Comparison of ENCODE assay signal across 8 mouse cellular contexts in the genomic region with DNA sequence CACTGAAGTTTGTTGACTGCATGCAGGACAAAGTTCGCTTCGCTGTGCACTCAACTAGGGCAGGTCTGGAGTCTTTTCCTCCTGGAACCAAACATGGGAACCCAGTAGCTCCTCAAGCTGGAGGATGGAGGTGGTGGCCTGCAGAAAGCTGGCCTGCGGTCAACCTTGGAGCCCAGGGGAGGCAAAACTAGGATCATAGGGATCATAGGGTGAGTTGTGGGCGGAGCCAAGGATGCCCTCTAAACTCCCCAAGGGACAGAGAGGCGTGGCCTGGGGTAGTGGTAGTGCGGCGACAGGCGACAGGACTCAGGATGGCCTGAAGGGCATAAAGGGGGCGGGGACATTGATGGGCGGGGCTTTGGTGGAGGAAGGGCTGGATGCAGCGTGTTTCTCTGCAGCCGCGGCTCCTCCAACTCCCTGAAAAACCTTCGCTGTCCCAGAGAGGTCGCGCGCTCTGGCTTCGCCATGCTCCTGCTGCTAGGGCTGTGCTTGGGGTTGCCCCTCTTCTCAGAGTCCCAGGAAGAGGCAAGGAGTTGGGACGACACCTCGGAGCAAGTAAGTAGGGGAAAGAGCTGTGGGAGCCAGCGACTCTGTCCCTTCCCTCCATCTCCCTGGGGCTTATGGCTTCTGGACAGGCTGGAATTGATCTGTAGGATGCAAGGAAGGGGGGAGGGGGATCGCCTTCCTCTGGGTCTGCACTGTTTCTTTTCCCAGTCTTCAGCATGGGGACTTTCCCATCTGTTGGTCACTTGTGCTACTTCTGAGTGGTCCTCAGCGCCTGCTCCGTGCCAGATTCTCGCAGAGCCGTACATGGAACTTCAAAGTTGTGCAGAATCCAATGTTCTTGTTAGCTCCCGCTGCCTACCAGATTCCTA. TPM values are rescaled to one million over a fixed set of nuclear protein-coding genes. Genes with fewer than 3 reads are reported as not detected.
A peak's percentile ranks its signal among the peaks of the same experiment; 100 is the strongest.
DNase-seq lines count a peak whose midpoint lies in the region; ATAC-seq and TF ChIP-seq lines count a peak whose summit lies in the region.

Gene Itih5, plus strand, starts transcription at position 371 of the 875 bp plus-strand sequence.

- DNase-seq in CH12.LX (ENCODE audit: extremely low read depth): peak; percentile 59
- peak; percentile 81 for DNase-seq in adrenal gland, postnatal 10 days
- peak; percentile 79 for DNase-seq in hindbrain, embryonic 10.5 days (ENCODE audit: low spot score)
- no peak for DNase-seq in layer of hippocampus, postnatal 25 days (ENCODE audit: extremely low spot score in 1 of 2, low spot score in 1 of 2)
- peak; percentile 67 for DNase-seq in lung, postnatal 36 days
- DNase-seq in spleen, adult 12 weeks (ENCODE audit: low spot score): peak; percentile 21
- no peak for DNase-seq in frontal cortex, postnatal 36 days (ENCODE audit: low spot score in 2 of 2)

- dilution Hi-C loops in CH12.LX (cut with MboI; ENCODE audit: extremely low pct_ligation_motif_present, extremely low pct_unique_long_range_greater_than_20kb, low sequenced_read_pairs): no loop called here

- no peaks in the 10 kb centered on the region for H3K36me3 ChIP-seq in CH12.LX (replicated peaks in 1 of 2; ENCODE audit: control insufficient read depth in 1 of 2, insufficient read depth in 1 of 2, low read length in 1 of 2)
- H3K36me3 ChIP-seq in forebrain, embryonic 13.5 days (ENCODE audit: poor library complexity, severe bottlenecking): no peaks in the 10 kb centered on the region
- H3K36me3 ChIP-seq in hindbrain, embryonic 10.5 days: no peaks in the 10 kb centered on the region

- H3K9ac ChIP-seq in CH12.LX (ENCODE audit: insufficient read depth, low read depth): no peak within 1 kb of the TSS
- H3K9ac ChIP-seq in forebrain, embryonic 13.5 days: peak within 1 kb of the TSS; percentile 55

- TF ChIP-seq POLR2A in CH12.LX (IDR thresholded peaks at IDR 0.05; ENCODE audit: low read depth, low read length): no peak

- no peak for TF ChIP-seq EP300 in CH12.LX (IDR thresholded peaks at IDR 0.05; ENCODE audit: low read length)

- H3K4me2 ChIP-seq in CH12.LX (ENCODE audit: insufficient read depth, low read depth, poor library complexity, severe bottlenecking): peak within 1 kb of the TSS; percentile 52
- peak within 1 kb of the TSS; percentile 80 for H3K4me2 ChIP-seq in forebrain, embryonic 13.5 days

- no peak for TF ChIP-seq RAD21 in CH12.LX (IDR thresholded peaks at IDR 0.05; ENCODE audit: low read depth, low read length)

- peak within 1 kb of the TSS in 2 of 3 experiments; percentile 35 to 39 for H3K4me3 ChIP-seq in CH12.LX (replicated peaks in 1 of 3; ENCODE audit: low read depth in 2 of 3, low read length in 2 of 3, poor library complexity in 1 of 3)
- peak within 1 kb of the TSS; percentile 43 for H3K4me3 ChIP-seq in forebrain, embryonic 13.5 days
- H3K4me3 ChIP-seq in hindbrain, embryonic 10.5 days: peak within 1 kb of the TSS; percentile 66

- peak; percentile 77 for ATAC-seq in forebrain, embryonic 13.5 days

- 7% methylated on average over 27 of the region's 27 CpGs for WGBS in forebrain, embryonic 13.5 days
- 6% methylated on average over 27 of the region's 27 CpGs for WGBS in hindbrain, embryonic 10.5 days

- no peak for TF ChIP-seq CTCF in CH12.LX (conservative IDR thresholded peaks at IDR 0.05 in 1 of 2, IDR thresholded peaks at IDR 0.05 in 1 of 2; ENCODE audit: low read depth in 2 of 2, low read length in 2 of 2)

- H3K27ac ChIP-seq in CH12.LX (ENCODE audit: insufficient read depth, low read depth): no peak within 1 kb of the TSS
- no peak within 1 kb of the TSS for H3K27ac ChIP-seq in forebrain, embryonic 13.5 days
- H3K27ac ChIP-seq in hindbrain, embryonic 10.5 days: peak within 1 kb of the TSS; percentile 83

- H3K79me2 ChIP-seq in CH12.LX (replicated peaks; ENCODE audit: control insufficient read depth, extremely low read depth, insufficient read depth, poor library complexity, severe bottlenecking): no peaks in the 10 kb centered on the region

- peaks cover 13 to 18% of the 10 kb centered on the region in 2 experiments for H3K4me1 ChIP-seq in CH12.LX (ENCODE audit: control insufficient read depth in 1 of 2, insufficient read depth in 2 of 2)
- peaks cover 13% of the 10 kb centered on the region for H3K4me1 ChIP-seq in forebrain, embryonic 13.5 days
- peaks cover 18% of the 10 kb centered on the region for H3K4me1 ChIP-seq in hindbrain, embryonic 10.5 days (replicated peaks)

- H3K27me3 ChIP-seq in CH12.LX (replicated peaks): no peaks in the 10 kb centered on the region
- no peaks in the 10 kb centered on the region; the same call in 1 of the 2 replicates for H3K27me3 ChIP-seq in forebrain, embryonic 13.5 days
- no peaks in the 10 kb centered on the region for H3K27me3 ChIP-seq in hindbrain, embryonic 10.5 days (ENCODE audit: insufficient read depth, poor library complexity, severe bottlenecking)

- in situ Hi-C loops in CH12.LX (cut with MboI; ENCODE audit: low pct_ligation_motif_present, low pct_unique_long_range_greater_than_20kb, low sequenced_read_pairs): no loop called here

- no peaks in the 10 kb centered on the region for H3K9me3 ChIP-seq in CH12.LX (replicated peaks; ENCODE audit: low read length)
- H3K9me3 ChIP-seq in forebrain, embryonic 13.5 days (replicated peaks): no peaks in the 10 kb centered on the region
- no peaks in the 10 kb centered on the region for H3K9me3 ChIP-seq in hindbrain, embryonic 10.5 days

TF ChIP-seq in CH12.LX, 34 proteins besides CTCF, POLR2A, EP300 and RAD21:
- TF ChIP-seq MYC (IDR thresholded peaks at IDR 0.05; ENCODE audit: low read depth, low read length) (no peak), SMC3 (IDR thresholded peaks at IDR 0.05; ENCODE audit: low read depth, low read length) (no peak), MAFK (IDR thresholded peaks at IDR 0.05; ENCODE audit: insufficient replicate concordance, low read length) (no peak), TCF12 (IDR thresholded peaks at IDR 0.05; ENCODE audit: low read depth, low read length) (no peak)
TF ChIP-seq in CH12.LX: peak in this region for 0.

RNA-seq across cellular contexts. Expression of gene Itih5, which starts in this region (rescaled TPM):
- 0.04 and 0.08 TPM in 2 replicates for total RNA-seq in CH12.LX (2012; rRNA removed)
- total RNA-seq in CH12.LX (2014; rRNA removed): 0.11 and 0.12 TPM in 2 replicates
- polyA plus RNA-seq in CH12.LX (2012; ENCODE audit: insufficient read length, low read depth): 0.19 and 0.30 TPM in 2 replicates
- 10 to 100 TPM; 43.5 to 46.6 TPM for total RNA-seq in adrenal gland, postnatal 10 days (2021)
- 2.0 and 2.4 TPM in 2 replicates for polyA plus RNA-seq in forebrain, embryonic 13.5 days (2015; fragmentation: Nextera tagmentation; extraction: Ambion mirVana)
- 3.8 and 5.6 TPM in 2 replicates for polyA plus RNA-seq in hindbrain, embryonic 10.5 days (2016; fragmentation: Nextera tagmentation; extraction: Ambion mirVana)
- total RNA-seq in layer of hippocampus, postnatal 25 days (2021): 10 to 100 TPM; 14.4 to 15.8 TPM

Comparison
In these comparisons a context has a peak if more than half of its experiments do, and no peak if none do; other contexts are left out.
1. RNA of gene Itih5 (total RNA-seq): 43.5 to 46.6 TPM in adrenal gland, postnatal 10 days and 14.4 to 15.8 TPM in layer of hippocampus, postnatal 25 days; 0.04 to 0.12 TPM in CH12.LX; every median in the first group is over 10 times any median in the second.
2. Peak in DNase-seq, H3K4me3 ChIP-seq and H3K4me2 ChIP-seq in CH12.LX; RNA of the gene not detected or under 1 TPM.
3. DNase-seq: peak in adrenal gland, postnatal 10 days (single experiment), hindbrain, embryonic 10.5 days (single experiment), lung, postnatal 36 days (single experiment) and spleen, adult 12 weeks (single experiment); none in layer of hippocampus, postnatal 25 days (0 of 2) and frontal cortex, postnatal 36 days (0 of 2).
4. Peak in every context shown above with its lines, with median percentiles within 50 percentile points of each other: H3K4me3 ChIP-seq.